Mouse (Mus musculus) ES-Bruce4 (cell line): ENCODE measurements around the gene Kdm4a. TPM values are rescaled to one million over a fixed set of nuclear protein-coding genes. Genes with fewer than 3 reads are reported as not detected.

Experiments used
- H3K27ac ChIP-seq: 2 replicates; pipeline ENCODE4 v1.5.1; 2012; ENCODE audit warnings: low read length, inconsistent platforms; ENCODE audit not compliant: insufficient read depth
- H3K27me3 ChIP-seq: 2 replicates; pipeline ENCODE4 v1.6.1; 2012; ENCODE audit warnings: mild to moderate bottlenecking, low read length, inconsistent platforms; ENCODE audit not compliant: control insufficient read depth, poor library complexity, insufficient read depth, severe bottlenecking
- H3K36me3 ChIP-seq: 2 replicates; pipeline ENCODE4 v1.6.1; 2012; ENCODE audit warnings: inconsistent platforms, mild to moderate bottlenecking, low read length, moderate library complexity; ENCODE audit not compliant: control insufficient read depth, poor library complexity, insufficient read depth, severe bottlenecking
- H3K4me1 ChIP-seq: one replicate; pipeline ENCODE4 v1.8.1; 2011; ENCODE audit warnings: low read length; ENCODE audit not compliant: control insufficient read depth, insufficient read depth
- H3K4me3 ChIP-seq: 2 replicates; pipeline ENCODE4 v1.5.1; 2011; ENCODE audit warnings: low read depth, mild to moderate bottlenecking, low read length
- H3K9ac ChIP-seq: 2 replicates; pipeline ENCODE4 v1.6.1; 2012; ENCODE audit warnings: low read depth, mild to moderate bottlenecking, inconsistent platforms; ENCODE audit not compliant: poor library complexity, severe bottlenecking
- H3K9me3 ChIP-seq: replicated peaks from 2 replicates; pipeline ENCODE4 v1.6.1; 2012; ENCODE audit warnings: mild to moderate bottlenecking, low read length, inconsistent platforms; ENCODE audit not compliant: control insufficient read depth, poor library complexity, insufficient read depth, severe bottlenecking
- CTCF ChIP-seq: IDR thresholded peaks from one replicate; pipeline ENCODE4 v1.8.1; 2011; ENCODE audit warnings: low read depth, low read length
- EP300 ChIP-seq: IDR thresholded peaks from 2 replicates; pipeline ENCODE4 v1.6.1; 2011; ENCODE audit warnings: low read depth, low read length; ENCODE audit not compliant: insufficient read depth
- POLR2A ChIP-seq: IDR thresholded peaks from one replicate; pipeline ENCODE4 v1.8.1; 2011; ENCODE audit warnings: low read length; ENCODE audit not compliant: insufficient read depth
- polyA plus RNA-seq: library from polyadenylated mRNA; stranded (reverse); fragments of >200 nt; gene quantifications from 2 replicates; pipeline ENCODE4 v1.2.4, GENCODE M21; 2011; ENCODE audit warnings: low read depth; ENCODE audit not compliant: missing spikeins, insufficient read depth, insufficient read length

Kdm4a gene
- 37.2 and 41.8 TPM in 2 replicates for polyA plus RNA-seq

DNA sequence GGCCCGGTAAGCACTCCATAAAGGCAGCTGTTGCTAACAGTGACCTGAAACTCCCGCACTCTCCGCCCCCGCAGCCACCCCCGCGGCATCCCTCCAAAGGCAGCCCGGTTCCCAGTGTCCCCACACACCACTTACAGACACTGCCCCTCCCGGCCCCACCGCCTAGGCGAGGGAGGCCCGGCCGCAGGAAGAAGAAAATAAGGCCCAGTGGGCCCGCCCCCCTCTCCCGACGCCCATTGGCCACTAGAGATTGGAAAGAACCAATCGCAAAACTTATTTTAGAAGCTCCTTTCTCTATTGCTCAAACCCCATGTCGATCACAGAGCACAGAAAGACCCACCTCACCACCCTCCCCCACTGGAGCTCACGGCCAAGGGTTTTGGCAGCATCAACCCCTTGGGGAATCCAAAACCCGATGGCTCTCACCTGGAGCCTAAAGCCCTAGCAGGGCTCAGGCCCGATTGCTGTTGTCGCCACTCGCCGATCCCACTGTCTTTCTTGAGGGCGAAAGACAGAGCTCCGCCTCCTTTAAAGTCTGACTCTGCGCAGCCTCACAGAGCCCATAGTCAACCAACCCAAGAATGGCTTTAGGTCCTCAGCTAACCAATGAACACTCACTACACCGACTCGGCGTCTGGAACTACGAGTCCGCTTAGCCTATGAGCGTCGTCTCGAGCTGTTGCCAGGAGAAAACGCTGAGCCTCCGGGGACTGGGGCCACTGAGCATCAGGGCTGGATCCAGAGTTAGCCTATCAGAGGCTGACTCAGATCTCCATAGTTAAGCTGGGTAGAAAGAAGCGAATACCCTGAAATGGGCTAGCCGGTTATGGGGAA lies at the start of gene Kdm4a:
Gene Kdm4a, minus strand, starts transcription at position 577 of the 834 bp plus-strand sequence.
- Histone ChIP-seq H3K4me1 (no peaks in the 10 kb centered on the region), H3K36me3 (peaks cover 19% of the 10 kb centered on the region), H3K9me3 (no peaks in the 10 kb centered on the region), H3K9ac (peak within 1 kb of the TSS; percentile 92), H3K27ac (peak within 1 kb of the TSS; percentile 92), H3K27me3 (no peaks in the 10 kb centered on the region), H3K4me3 (peak within 1 kb of the TSS; percentile 99)
- TF ChIP-seq POLR2A, result peak; percentile 51
- TF ChIP-seq EP300, result no peak

DNA sequence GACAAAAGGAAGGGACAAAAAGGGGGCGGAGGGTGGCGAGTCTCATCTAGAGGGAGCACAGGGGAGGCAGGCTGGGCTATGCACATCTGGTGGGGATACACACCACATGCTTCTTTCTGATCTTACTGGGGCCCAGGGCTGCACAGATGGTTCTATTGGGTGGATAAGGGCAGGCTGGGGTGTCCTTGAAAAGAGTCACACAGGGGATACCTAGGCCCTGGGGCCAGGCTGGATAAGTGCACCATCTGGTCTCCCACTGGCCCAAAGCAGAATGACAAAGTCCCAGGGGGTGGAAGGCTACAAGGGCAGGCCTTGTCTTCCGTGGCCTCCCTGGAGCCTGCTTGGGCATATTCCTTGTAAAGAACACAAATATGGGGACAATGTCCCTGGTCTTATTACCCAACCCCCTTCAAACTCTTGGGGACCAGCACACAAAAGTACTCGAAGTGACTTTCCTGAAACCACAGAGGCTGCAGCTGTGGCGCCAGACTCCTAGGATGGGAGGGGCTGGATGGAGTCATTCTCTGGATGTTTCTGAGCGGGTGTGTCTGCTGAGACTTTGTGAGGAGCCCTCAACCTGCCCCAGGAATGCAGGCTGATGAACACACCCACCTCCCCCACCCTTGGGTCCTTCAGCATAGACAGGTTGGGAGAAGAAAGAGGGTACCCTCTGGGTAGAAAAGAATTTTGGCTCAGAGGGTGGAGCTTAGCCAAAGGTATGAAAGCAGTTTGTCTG lies 49.4 kb upstream of the Kdm4a start:
- H3K4me1 ChIP-seq, result peaks cover 23% of the 10 kb centered on the region
- TF ChIP-seq CTCF (no peak), POLR2A (no peak), EP300 (peak; percentile 98)
- no peaks in the 10 kb centered on the region for H3K27me3 ChIP-seq
- no peaks in the 10 kb centered on the region for H3K9me3 ChIP-seq
- no peak overlapping the region for H3K4me3 ChIP-seq
- no peak overlapping the region for H3K9ac ChIP-seq
- H3K36me3 ChIP-seq, result peaks cover 26% of the 10 kb centered on the region
- peak overlapping the region; percentile 95 for H3K27ac ChIP-seq

- H3K36me3 ChIP-seq, result peaks cover 34% of the 10 kb centered on the region
- no peak for TF ChIP-seq POLR2A
- no peak for TF ChIP-seq EP300
- no peak for TF ChIP-seq CTCF
- H3K4me3 ChIP-seq, result no peak overlapping the region
- H3K27me3 ChIP-seq, result no peaks in the 10 kb centered on the region
- H3K9me3 ChIP-seq, result no peaks in the 10 kb centered on the region
- peaks cover 16% of the 10 kb centered on the region for H3K4me1 ChIP-seq
- no peak overlapping the region for H3K27ac ChIP-seq
- H3K9ac ChIP-seq, result no peak overlapping the region
Observed at GRCm38 (mm10) chr4:118227398-118227797, 47.6 kb upstream of the Kdm4a start.

DNA sequence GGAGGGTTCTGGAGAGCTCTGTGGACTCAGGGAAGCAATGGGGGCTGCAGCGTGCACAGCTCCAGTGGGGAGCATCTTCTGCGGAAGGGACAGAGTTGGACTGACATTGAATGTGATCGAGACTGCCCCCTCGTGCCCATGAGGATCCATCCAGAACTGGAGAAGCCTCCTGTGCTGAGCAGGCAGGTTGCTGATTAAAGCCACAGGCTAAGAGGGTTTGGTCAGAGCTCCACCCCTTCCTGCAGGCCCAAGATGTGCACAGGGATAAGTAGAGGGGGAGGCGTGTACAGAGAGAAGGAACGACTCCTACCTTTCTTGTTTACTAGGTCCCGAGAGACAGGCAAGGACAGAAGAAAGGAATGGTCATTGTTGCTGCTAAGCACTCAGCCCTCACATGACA lies 41.4 kb upstream of the Kdm4a start:
- no peak overlapping the region for H3K4me3 ChIP-seq
- H3K27ac ChIP-seq, result peak overlapping the region; percentile 19; the same call in 1 of the 2 replicates
- no peaks in the 10 kb centered on the region for H3K9me3 ChIP-seq
- peaks cover 4% of the 10 kb centered on the region for H3K4me1 ChIP-seq
- H3K36me3 ChIP-seq, result peaks cover 36% of the 10 kb centered on the region
- peak; percentile 37 for TF ChIP-seq CTCF
- TF ChIP-seq POLR2A, result no peak
- no peak overlapping the region for H3K9ac ChIP-seq
- no peaks in the 10 kb centered on the region for H3K27me3 ChIP-seq

DNA sequence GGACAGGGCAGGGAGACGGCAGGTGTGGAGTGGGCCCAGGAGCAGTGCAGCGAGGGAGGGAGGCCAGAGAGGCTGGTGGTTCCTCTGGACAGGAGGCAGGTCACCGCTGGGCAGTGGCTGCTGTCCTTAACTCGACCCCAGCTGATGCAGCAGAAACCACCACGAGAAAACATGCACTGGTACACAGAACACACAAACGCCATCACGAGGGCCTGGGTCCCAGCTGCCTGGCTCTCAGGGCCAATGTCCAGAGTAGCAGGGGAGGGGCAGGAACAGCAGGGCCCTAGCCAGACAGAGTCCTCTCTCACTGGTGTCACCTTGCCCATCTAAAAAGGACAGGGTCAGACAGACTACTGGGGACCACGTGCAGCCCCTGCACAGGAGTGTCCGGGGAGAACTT lies 40.9 kb upstream of the Kdm4a start:
- Histone ChIP-seq H3K27me3 (no peaks in the 10 kb centered on the region), H3K4me3 (no peak overlapping the region), H3K9ac (no peak overlapping the region), H3K36me3 (peaks cover 32% of the 10 kb centered on the region), H3K4me1 (peaks cover 4% of the 10 kb centered on the region), H3K27ac (no peak overlapping the region), H3K9me3 (no peaks in the 10 kb centered on the region)
- TF ChIP-seq CTCF, result no peak
- TF ChIP-seq POLR2A, result no peak
- TF ChIP-seq EP300, result no peak

GRCm38 (mm10) chr4:118219487-118219886 lies 39.6 kb upstream of the Kdm4a start:
- Histone ChIP-seq H3K9me3 (no peaks in the 10 kb centered on the region), H3K4me3 (no peak overlapping the region), H3K27ac (no peak overlapping the region), H3K27me3 (no peaks in the 10 kb centered on the region), H3K4me1 (peaks cover 4% of the 10 kb centered on the region), H3K36me3 (peaks cover 30% of the 10 kb centered on the region), H3K9ac (no peak overlapping the region)
- TF ChIP-seq POLR2A (no peak), EP300 (no peak)
